Mouse (Mus musculus): ENCODE data around the gene Cnpy3. TPM values are rescaled to one million over a fixed set of nuclear protein-coding genes. Genes with fewer than 3 reads are reported as not detected.

Gene Cnpy3
- polyA plus RNA-seq, 1 experiment from 2014 or later: 83.6 TPM

GRCm38 (mm10) chr17:46751056-46751793, 789 bp downstream of the Cnpy3 start:
- Histone ChIP-seq H3K9me3 (no peaks in the 10 kb centered on the region), H3K27me3 (no peaks in the 10 kb centered on the region), H3K4me1 (peaks cover 15% of the 10 kb centered on the region), H3K4me3 (peak overlapping the region; percentile 91), H3K4me2 (peak overlapping the region; percentile 76), H3K9ac (peak overlapping the region; percentile 72), H3K27ac (peak overlapping the region; percentile 92), H3K36me3 (peaks cover 8% of the 10 kb centered on the region; the same call in 1 of the 2 replicates)
- 14% methylated on average over 16 of the region's 16 CpGs for WGBS
- no peak for ATAC-seq (ENCODE audit: borderline replicate concordance, extremely low read depth, low FRiP score, low TSS enrichment)

GRCm38 (mm10) chr17:46750580-46750979, 1.4 kb downstream of the Cnpy3 start:
- peak overlapping the region; percentile 72; the same call in 1 of the 2 replicates for H3K9ac ChIP-seq
- 0 out of 2 replicates have a peak overlapping the region, but pooled peaks have one; percentile 92 for H3K27ac ChIP-seq
- no peaks in the 10 kb centered on the region for H3K27me3 ChIP-seq
- 88% methylated on average over 4 of the region's 4 CpGs for WGBS
- H3K4me3 ChIP-seq: peak overlapping the region; percentile 91
- no peaks in the 10 kb centered on the region for H3K9me3 ChIP-seq
- H3K4me2 ChIP-seq: peak overlapping the region; percentile 76
- peaks cover 15% of the 10 kb centered on the region for H3K4me1 ChIP-seq
- ATAC-seq (ENCODE audit: borderline replicate concordance, extremely low read depth, low FRiP score, low TSS enrichment): no peak
- peaks cover 9% of the 10 kb centered on the region; the same call in 1 of the 2 replicates for H3K36me3 ChIP-seq

GRCm38 (mm10) chr17:46749282-46749681, 2.7 kb downstream of the Cnpy3 start:
- Histone ChIP-seq H3K27ac (no peak overlapping the region), H3K9me3 (no peaks in the 10 kb centered on the region), H3K9ac (no peak overlapping the region), H3K27me3 (no peaks in the 10 kb centered on the region), H3K4me3 (no peak overlapping the region), H3K4me1 (peaks cover 15% of the 10 kb centered on the region), H3K4me2 (no peak overlapping the region), H3K36me3 (peaks cover 16% of the 10 kb centered on the region)
- no peak for ATAC-seq (ENCODE audit: borderline replicate concordance, extremely low read depth, low FRiP score, low TSS enrichment)
- 92% methylated on average over 5 of the region's 5 CpGs for WGBS

GRCm38 (mm10) chr17:46747806-46748205, 4.2 kb downstream of the Cnpy3 start:
- no peak overlapping the region for H3K4me2 ChIP-seq
- H3K9ac ChIP-seq: no peak overlapping the region
- H3K9me3 ChIP-seq: no peaks in the 10 kb centered on the region
- H3K4me1 ChIP-seq: peaks cover 15% of the 10 kb centered on the region
- H3K27me3 ChIP-seq: no peaks in the 10 kb centered on the region
- 96% methylated on average over 2 of the region's 2 CpGs for WGBS
- H3K36me3 ChIP-seq: peaks cover 26% of the 10 kb centered on the region
- no peak for ATAC-seq (ENCODE audit: borderline replicate concordance, extremely low read depth, low FRiP score, low TSS enrichment)
- H3K4me3 ChIP-seq: no peak overlapping the region
- no peak overlapping the region for H3K27ac ChIP-seq

GRCm38 (mm10) chr17:46747234-46747633, 4.8 kb downstream of the Cnpy3 start:
- no peaks in the 10 kb centered on the region for H3K9me3 ChIP-seq
- no peaks in the 10 kb centered on the region for H3K27me3 ChIP-seq
- H3K4me1 ChIP-seq: peaks cover 10% of the 10 kb centered on the region
- no peak for ATAC-seq (ENCODE audit: borderline replicate concordance, extremely low read depth, low FRiP score, low TSS enrichment)
- no peak overlapping the region for H3K4me2 ChIP-seq
- peaks cover 26% of the 10 kb centered on the region for H3K36me3 ChIP-seq
- no peak overlapping the region for H3K27ac ChIP-seq
- WGBS: 81% methylated on average over 8 of the region's 8 CpGs
- no peak overlapping the region for H3K9ac ChIP-seq
- no peak overlapping the region for H3K4me3 ChIP-seq

GRCm38 (mm10) chr17:46745506-46745905, 6.5 kb downstream of the Cnpy3 start:
- WGBS: 90% methylated on average over 2 of the region's 2 CpGs
- no peaks in the 10 kb centered on the region for H3K9me3 ChIP-seq
- H3K27ac ChIP-seq: no peak overlapping the region
- H3K36me3 ChIP-seq: peaks cover 26% of the 10 kb centered on the region
- no peak overlapping the region for H3K4me3 ChIP-seq
- peaks cover 2% of the 10 kb centered on the region; the same call in 1 of the 2 replicates for H3K4me1 ChIP-seq
- no peaks in the 10 kb centered on the region for H3K27me3 ChIP-seq
- ATAC-seq (ENCODE audit: borderline replicate concordance, extremely low read depth, low FRiP score, low TSS enrichment): no peak
- H3K9ac ChIP-seq: no peak overlapping the region
- no peak overlapping the region for H3K4me2 ChIP-seq

- no peak overlapping the region for H3K4me3 ChIP-seq
- no peaks in the 10 kb centered on the region for H3K9me3 ChIP-seq
- no peak for ATAC-seq (ENCODE audit: borderline replicate concordance, extremely low read depth, low FRiP score, low TSS enrichment)
- WGBS: 72% methylated on average over 9 of the region's 9 CpGs
- no peak overlapping the region for H3K4me2 ChIP-seq
- H3K36me3 ChIP-seq: peaks cover 30% of the 10 kb centered on the region
- no peaks in the 10 kb centered on the region for H3K27me3 ChIP-seq
- no peak overlapping the region for H3K27ac ChIP-seq
- H3K9ac ChIP-seq: no peak overlapping the region
- no peaks in the 10 kb centered on the region for H3K4me1 ChIP-seq
Observed at GRCm38 (mm10) chr17:46742986-46743385, 9.0 kb downstream of the Cnpy3 start.

- Histone ChIP-seq H3K36me3 (peaks cover 26% of the 10 kb centered on the region), H3K4me1 (no peaks in the 10 kb centered on the region), H3K4me3 (no peak overlapping the region), H3K9ac (no peak overlapping the region), H3K4me2 (no peak overlapping the region), H3K9me3 (no peaks in the 10 kb centered on the region), H3K27me3 (no peaks in the 10 kb centered on the region), H3K27ac (no peak overlapping the region)
- no peak for ATAC-seq (ENCODE audit: borderline replicate concordance, extremely low read depth, low FRiP score, low TSS enrichment)
- 91% methylated on average over 6 of the region's 6 CpGs for WGBS
Observed at GRCm38 (mm10) chr17:46741305-46741704, 10.7 kb downstream of the Cnpy3 start.

GRCm38 (mm10) chr17:46736160-46736559, 15.9 kb downstream of the Cnpy3 start:
- Histone ChIP-seq H3K27ac (no peak overlapping the region), H3K9me3 (no peaks in the 10 kb centered on the region), H3K4me2 (no peak overlapping the region), H3K36me3 (peaks cover 9% of the 10 kb centered on the region; the same call in 1 of the 2 replicates), H3K4me3 (no peak overlapping the region), H3K4me1 (no peaks in the 10 kb centered on the region), H3K9ac (no peak overlapping the region), H3K27me3 (no peaks in the 10 kb centered on the region)
- no peak for ATAC-seq (ENCODE audit: borderline replicate concordance, extremely low read depth, low FRiP score, low TSS enrichment)
- WGBS: 60% methylated on average over 9 of the region's 10 CpGs

GRCm38 (mm10) chr17:46735287-46735686, 16.7 kb downstream of the Cnpy3 start:
- Histone ChIP-seq H3K4me1 (no peaks in the 10 kb centered on the region), H3K9ac (no peak overlapping the region), H3K27ac (no peak overlapping the region), H3K4me2 (no peak overlapping the region), H3K27me3 (no peaks in the 10 kb centered on the region), H3K36me3 (peaks cover 9% of the 10 kb centered on the region; the same call in 1 of the 2 replicates), H3K4me3 (no peak overlapping the region), H3K9me3 (no peaks in the 10 kb centered on the region)
- WGBS: 85% methylated on average over 7 of the region's 7 CpGs
- no peak for ATAC-seq (ENCODE audit: borderline replicate concordance, extremely low read depth, low FRiP score, low TSS enrichment)

GRCm38 (mm10) chr17:46734055-46734454, 18.0 kb downstream of the Cnpy3 start:
- Histone ChIP-seq H3K4me2 (no peak overlapping the region), H3K36me3 (peaks cover 9% of the 10 kb centered on the region; the same call in 1 of the 2 replicates), H3K9ac (no peak overlapping the region), H3K4me1 (0 out of 2 replicates have a peak, but pooled peaks cover under 1% of the 10 kb centered on the region), H3K9me3 (no peaks in the 10 kb centered on the region), H3K27ac (no peak overlapping the region), H3K4me3 (no peak overlapping the region), H3K27me3 (peaks cover 7% of the 10 kb centered on the region)
- ATAC-seq (ENCODE audit: borderline replicate concordance, extremely low read depth, low FRiP score, low TSS enrichment): no peak
- 98% methylated on average over 3 of the region's 3 CpGs for WGBS

GRCm38 (mm10) chr17:46728904-46729318, 23.1 kb downstream of the Cnpy3 start, which contains the start of gene Gnmt:
TSS of gene Gnmt (minus strand) at chr17:46729168.
- Histone ChIP-seq H3K4me1 (peaks cover 7% of the 10 kb centered on the region; the same call in 1 of the 2 replicates), H3K9ac (peak within 1 kb of the TSS; percentile 2; the same call in 1 of the 2 replicates), H3K27ac (no peak within 1 kb of the TSS), H3K4me2 (peak within 1 kb of the TSS; percentile 56), H3K27me3 (peaks cover 18% of the 10 kb centered on the region), H3K36me3 (peaks cover 11% of the 10 kb centered on the region; the same call in 1 of the 2 replicates), H3K4me3 (peak within 1 kb of the TSS; percentile 24), H3K9me3 (no peaks in the 10 kb centered on the region)
- WGBS: 17% methylated on average over 24 of the region's 24 CpGs
- no peak for ATAC-seq (ENCODE audit: borderline replicate concordance, extremely low read depth, low FRiP score, low TSS enrichment)

All from lung, embryonic 15.5 days (tissue).